Mouse (Mus musculus) liver, embryonic 14.5 days (tissue): ENCODE data around the gene Qrich2. TPM values are rescaled to one million over a fixed set of nuclear protein-coding genes. Genes with fewer than 3 reads are reported as not detected.

Experiments
- ATAC-seq: fragments of 200-750 bp; cut with Nextera tagmentation; 2 replicates; pipeline ENCODE4 v1.8.0; 2017; ENCODE audit warnings: moderate number of reproducible peaks, mild to moderate bottlenecking, moderate library complexity; ENCODE audit not compliant: insufficient read depth
- DNase-seq, 3 experiments: peaks; one replicate each; pipeline ENCODE4 v3.0.0-alpha.2; 2012 to 2013; ENCODE audit warnings: low read depth in 3 of 3, low spot score in 3 of 3
- H3K27ac ChIP-seq: fragments of 300-500 bp; sonication (generic); 2 replicates; pipeline ENCODE4 v1.5.1; 2014; ENCODE audit warnings: moderate library complexity, mild to moderate bottlenecking, control low read depth, inconsistent platforms
- H3K27me3 ChIP-seq: fragments of 300-500 bp; sonication (generic); 2 replicates; pipeline ENCODE4 v1.6.1; 2014; ENCODE audit warnings: mild to moderate bottlenecking, low read length, moderate library complexity; ENCODE audit not compliant: control insufficient read depth, insufficient read depth
- H3K36me3 ChIP-seq: fragments of 300-500 bp; sonication (generic); replicated peaks from 2 replicates; pipeline ENCODE4 v1.6.1; 2014; ENCODE audit warnings: low read depth; ENCODE audit not compliant: control insufficient read depth, insufficient read depth
- H3K4me1 ChIP-seq, 2 experiments: fragments of 200-500 bp in 1 of 2; fragments of 300-500 bp in 1 of 2; sonication (generic) in 1 of 2; replicated peaks; 2 replicates each; pipeline ENCODE4 v1.6.1; 2012 to 2014; ENCODE audit warnings: antibody characterized with exemption in 1 of 2, inconsistent platforms in 1 of 2, low read length in 1 of 2; ENCODE audit not compliant: control insufficient read depth in 2 of 2, insufficient read depth in 2 of 2
- H3K4me2 ChIP-seq: fragments of 300-500 bp; sonication (generic); 2 replicates; pipeline ENCODE4 v1.6.1; 2014; ENCODE audit warnings: low read depth, mild to moderate bottlenecking, control low read depth, moderate library complexity
- H3K4me3 ChIP-seq, 2 experiments: fragments of 200-500 bp in 1 of 2; fragments of 300-500 bp in 1 of 2; sonication (generic) in 1 of 2; 2 replicates each; pipeline ENCODE4 v1.5.1; 2012 to 2014; ENCODE audit warnings: low read depth in 2 of 2, low read length in 2 of 2, mild to moderate bottlenecking in 2 of 2, control low read depth in 1 of 2, inconsistent platforms in 1 of 2, moderate library complexity in 1 of 2; ENCODE audit not compliant: insufficient read depth in 1 of 2
- H3K9ac ChIP-seq: fragments of 300-500 bp; sonication (generic); replicated peaks from 2 replicates; pipeline ENCODE4 v1.6.1; 2014; ENCODE audit warnings: mild to moderate bottlenecking, control low read depth, moderate library complexity
- H3K9me3 ChIP-seq: fragments of 300-500 bp; sonication (generic); 2 replicates; pipeline ENCODE4 v1.6.1; 2016; ENCODE audit warnings: low read length, mixed read lengths; ENCODE audit not compliant: control insufficient read depth
- CTCF ChIP-seq: IDR thresholded peaks from 2 replicates; pipeline ENCODE4 v1.5.1; 2016; ENCODE audit warnings: antibody characterized with exemption, low read depth, control low read depth
- EP300 ChIP-seq: IDR thresholded peaks from 2 replicates; pipeline ENCODE4 v1.6.1; 2016; ENCODE audit warnings: antibody characterized with exemption, low read depth
- WGBS: fragments of 180-500 bp; shearing (Covaris S2); extraction: QIAGEN DNeasy Blood & Tissue Kit; methylation state at CpG from one replicate; pipeline ENCODE4 v1.1.7; 2014; ENCODE audit not compliant: insufficient replicate concordance; 5-methylcytosine and 5-hydroxymethylcytosine counted together
- polyA plus RNA-seq, 2 experiments: library from polyadenylated mRNA; depleted of rRNA in 1 of 2; stranded (reverse) in 1 of 2; unstranded in 1 of 2; fragments of >200 nt; fragmentation: Nextera tagmentation in 1 of 2; extraction: Ambion mirVana in 1 of 2; gene quantifications; 2 replicates each; pipeline versions ENCODE4 v1.2.1 to v1.2.3; 2012 to 2014

Gene Qrich2
- polyA plus RNA-seq, 2 experiments, result 0.01 to 0.08 TPM

DNA sequence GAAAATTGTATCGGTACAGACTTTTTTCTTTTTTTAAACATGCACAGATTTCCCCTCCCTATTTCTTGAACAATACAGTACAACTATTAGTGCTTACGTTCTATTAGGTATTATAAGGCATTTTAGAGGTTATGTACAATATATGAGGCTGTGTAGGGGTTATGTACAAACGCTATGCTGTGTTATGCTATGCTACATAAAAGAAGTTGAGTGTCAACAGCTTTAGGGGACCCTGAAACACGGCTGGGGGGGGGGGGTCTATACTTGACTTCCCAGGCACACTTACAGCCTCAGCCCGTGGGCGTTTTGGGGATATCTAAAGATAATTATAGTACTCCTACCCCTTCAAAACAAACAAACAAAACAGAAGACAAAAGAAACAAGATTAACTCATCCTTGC is 33.9 kb downstream of the Qrich2 start:
- TF ChIP-seq EP300, result no peak
- no peak for TF ChIP-seq CTCF
- H3K36me3 ChIP-seq, result peaks cover 16% of the 10 kb centered on the region
- H3K9ac ChIP-seq, result no peak overlapping the region
- H3K4me1 ChIP-seq, result peaks cover 32 to 54% of the 10 kb centered on the region in 2 experiments
- 55% methylated on average over 6 of the region's 6 CpGs for WGBS
- no peak for ATAC-seq
- no peak overlapping the region for H3K27ac ChIP-seq
- no peak overlapping the region for H3K4me2 ChIP-seq
- no peaks in the 10 kb centered on the region for H3K27me3 ChIP-seq
- H3K9me3 ChIP-seq, result no peaks in the 10 kb centered on the region
- DNase-seq, result no peak
- H3K4me3 ChIP-seq, result no peak overlapping the region

DNA sequence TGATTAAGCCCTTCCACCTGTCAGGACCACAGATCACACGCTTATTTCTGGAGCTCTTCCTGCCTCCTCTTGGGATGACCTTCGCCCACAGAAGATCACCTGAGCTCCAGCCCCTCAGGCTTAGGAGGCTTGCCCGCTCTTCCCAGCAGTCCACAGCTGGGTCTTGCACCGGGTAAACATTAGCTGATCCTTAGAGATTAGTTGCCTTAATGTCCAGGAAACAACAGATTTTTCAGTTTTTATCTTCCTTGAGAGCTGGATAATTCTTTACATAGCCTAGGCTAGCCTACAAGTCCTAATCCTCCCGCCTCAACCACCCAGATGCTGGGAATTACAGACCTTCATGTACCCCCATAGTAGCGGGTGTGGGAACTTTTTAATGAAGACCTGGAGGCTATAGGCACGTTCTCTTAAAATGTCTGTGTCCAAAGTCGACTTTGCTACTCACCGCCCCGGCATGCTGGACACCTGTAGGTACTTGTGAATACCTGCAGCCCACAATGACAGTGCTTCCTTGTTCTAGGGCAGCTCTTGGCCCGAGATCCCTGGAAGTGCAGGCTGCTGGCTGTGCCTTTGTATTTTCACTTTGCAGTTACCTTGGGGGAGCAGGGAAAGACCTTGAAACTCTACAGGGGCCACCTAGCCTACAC is 34.5 kb downstream of the Qrich2 start:
- Histone ChIP-seq H3K27ac (no peak overlapping the region), H3K4me2 (peak overlapping the region; percentile 48), H3K9me3 (no peaks in the 10 kb centered on the region), H3K4me1 (peaks cover 32 to 48% of the 10 kb centered on the region in 2 experiments), H3K4me3 (no peak overlapping the region), H3K27me3 (no peaks in the 10 kb centered on the region), H3K36me3 (peaks cover 11% of the 10 kb centered on the region), H3K9ac (no peak overlapping the region)
- TF ChIP-seq CTCF (no peak), EP300 (no peak)
- ATAC-seq (no peak), DNase-seq (no peak)
- WGBS, result 61% methylated on average over 11 of the region's 11 CpGs

DNA sequence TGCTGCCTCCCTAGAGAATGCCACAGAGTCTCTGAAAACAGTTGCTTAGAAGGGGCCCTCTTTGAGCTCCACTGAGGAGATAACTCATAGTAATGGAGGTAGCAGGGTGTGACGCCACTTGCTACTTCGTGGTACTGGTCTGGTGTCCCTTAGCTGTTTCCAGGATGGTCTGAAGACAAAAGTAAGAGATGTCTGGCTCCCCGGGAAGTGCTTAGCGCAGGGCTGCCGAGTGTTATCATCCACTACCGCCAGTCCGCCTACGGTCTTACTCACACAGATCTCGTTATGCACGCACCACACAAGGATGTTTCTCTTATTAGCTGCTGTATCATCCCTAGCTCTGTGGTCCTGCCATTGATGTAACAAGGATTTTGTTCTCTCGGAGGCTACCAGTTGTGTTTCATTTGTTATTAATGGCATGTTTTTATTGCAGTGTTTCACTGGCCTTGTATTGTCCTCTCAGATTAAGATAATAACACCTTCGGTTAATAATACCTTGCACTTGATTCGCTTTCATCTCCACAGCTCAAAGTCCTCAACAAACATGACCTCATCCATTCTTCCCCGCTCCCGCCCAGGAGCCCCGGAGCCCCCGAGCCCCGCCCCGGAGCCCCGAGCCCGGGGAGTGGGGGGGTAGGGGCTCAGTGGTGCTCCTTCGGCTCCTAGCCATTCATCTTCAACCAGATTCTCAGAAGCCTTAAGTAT is 35.2 kb downstream of the Qrich2 start:
- Histone ChIP-seq H3K4me3 (peak overlapping the region; percentile 1 to 17; a peak in 1 of 4 replicates), H3K27me3 (no peaks in the 10 kb centered on the region), H3K9ac (peak overlapping the region; percentile 41), H3K9me3 (no peaks in the 10 kb centered on the region), H3K27ac (peak overlapping the region; percentile 60), H3K36me3 (peaks cover 5% of the 10 kb centered on the region), H3K4me1 (peaks cover 25 to 41% of the 10 kb centered on the region in 2 experiments), H3K4me2 (peak overlapping the region; percentile 48)
- TF ChIP-seq EP300 (no peak), CTCF (no peak)
- DNase-seq, result no peak
- ATAC-seq, result no peak
- 30% methylated on average over 22 of the region's 22 CpGs for WGBS

DNA sequence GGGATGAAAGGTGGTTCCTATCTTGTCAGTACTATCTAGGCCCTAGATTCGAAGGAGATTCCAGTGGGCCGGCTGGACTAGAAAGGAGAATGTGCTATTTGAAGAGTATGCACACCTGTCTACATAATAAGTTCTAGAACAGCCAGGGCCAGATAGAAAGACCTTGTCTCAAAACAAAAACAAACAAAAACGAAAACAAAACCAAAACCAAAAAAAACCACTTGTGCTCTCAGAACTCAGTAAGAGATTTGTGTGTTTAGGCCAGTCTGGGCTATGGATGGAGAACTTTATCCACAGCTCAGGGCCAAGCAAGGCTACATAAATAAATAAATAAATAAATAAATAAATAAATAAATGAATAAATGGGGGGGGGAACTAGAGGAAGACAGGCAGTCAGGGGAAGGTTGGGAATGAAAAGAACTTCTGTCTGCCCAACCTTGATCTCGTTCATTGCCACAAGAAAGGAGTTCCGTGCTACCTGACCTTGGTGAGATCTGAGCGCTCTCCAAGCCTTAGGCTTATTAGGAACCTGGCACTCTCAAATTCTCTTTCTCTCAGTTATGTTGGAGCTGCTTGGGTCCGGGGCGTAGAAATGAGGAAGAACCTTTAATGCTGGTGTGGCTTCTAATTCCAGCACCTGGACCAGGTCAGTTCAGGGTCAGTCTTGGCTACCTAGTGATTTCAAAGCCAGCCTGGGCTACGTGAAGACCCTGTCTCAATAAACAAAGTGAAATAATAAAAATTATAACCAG is 36.0 kb downstream of the Qrich2 start:
- no peak for ATAC-seq
- peaks cover 24 to 36% of the 10 kb centered on the region in 2 experiments for H3K4me1 ChIP-seq

More for the DNA sequence above, 36.0 kb downstream of the Qrich2 start:
- Histone ChIP-seq H3K27me3 (no peaks in the 10 kb centered on the region), H3K9ac (peak overlapping the region; percentile 41), H3K36me3 (no peaks in the 10 kb centered on the region), H3K27ac (peak overlapping the region; percentile 60), H3K9me3 (no peaks in the 10 kb centered on the region), H3K4me2 (peak overlapping the region; percentile 48), H3K4me3 (no peak overlapping the region)
- 69% methylated on average over 9 of the region's 9 CpGs for WGBS
- no peak for DNase-seq
- TF ChIP-seq CTCF (no peak), EP300 (no peak)
